Mouse (Mus musculus) MEL (cell line): ENCODE data around the gene Osbpl8. TPM values are rescaled to one million over a fixed set of nuclear protein-coding genes. Genes with fewer than 3 reads are reported as not detected.

ENCODE experiments used
- DNase-seq: peaks from one replicate; pipeline ENCODE4 v3.0.0; 2011; ENCODE audit warnings: low read depth, low spot score
- H3K27ac ChIP-seq: 2 replicates; pipeline ENCODE4 v1.5.1; 2012; ENCODE audit warnings: low read depth, mild to moderate bottlenecking, control low read depth, low read length, moderate library complexity; ENCODE audit not compliant: control insufficient read depth
- H3K27me3 ChIP-seq, 2 experiments: fragments of 150-350 bp in 1 of 2; sonication (generic) in 1 of 2; 2 replicates each; pipeline ENCODE4 v1.6.1; 2012; ENCODE audit warnings: low read length in 2 of 2, mild to moderate bottlenecking in 2 of 2, improper control_type of control experiment in 1 of 2, moderate library complexity in 1 of 2; ENCODE audit not compliant: insufficient read depth in 2 of 2, control insufficient read depth in 1 of 2
- H3K36me3 ChIP-seq, 2 experiments: 2 replicates each; pipeline ENCODE4 v1.6.1; 2012 to 2014; ENCODE audit warnings: low read length in 2 of 2, improper control_type of control experiment in 1 of 2, inconsistent platforms in 1 of 2, mild to moderate bottlenecking in 1 of 2; ENCODE audit not compliant: insufficient read depth in 2 of 2, control insufficient read depth in 1 of 2
- H3K4me1 ChIP-seq, 2 experiments: fragments of 150-350 bp in 1 of 2; sonication (generic) in 1 of 2; 2 replicates each; pipeline ENCODE4 v1.6.1; 2012; ENCODE audit warnings: low read length in 2 of 2, improper control_type of control experiment in 1 of 2, mild to moderate bottlenecking in 1 of 2; ENCODE audit not compliant: insufficient read depth in 2 of 2, control insufficient read depth in 1 of 2
- H3K4me3 ChIP-seq, 2 experiments: fragments of 150-350 bp in 1 of 2; sonication (generic) in 1 of 2; 2 replicates each; pipeline ENCODE4 v1.5.1; 2012; ENCODE audit warnings: low read depth in 2 of 2, low read length in 2 of 2, mild to moderate bottlenecking in 2 of 2, moderate library complexity in 2 of 2, control low read depth in 1 of 2, improper control_type of control experiment in 1 of 2; ENCODE audit not compliant: control insufficient read depth in 1 of 2, insufficient read depth in 1 of 2
- H3K79me2 ChIP-seq: 2 replicates; pipeline ENCODE4 v1.6.1; 2012; ENCODE audit warnings: mild to moderate bottlenecking, low read length, moderate library complexity; ENCODE audit not compliant: control insufficient read depth, poor library complexity, insufficient read depth
- H3K9ac ChIP-seq: 2 replicates; pipeline ENCODE4 v1.6.1; 2012; ENCODE audit warnings: low read depth, mild to moderate bottlenecking, control low read depth, low read length, moderate library complexity; ENCODE audit not compliant: control insufficient read depth, poor library complexity, severe bottlenecking
- H3K9me3 ChIP-seq: fragments of 150-350 bp; sonication (generic); replicated peaks from 2 replicates; pipeline ENCODE4 v1.6.1; 2012; ENCODE audit warnings: mild to moderate bottlenecking, low read length, improper control_type of control experiment, moderate library complexity; ENCODE audit not compliant: insufficient read depth
- BHLHE40 ChIP-seq: IDR thresholded peaks from 2 replicates; pipeline ENCODE4 v1.6.1; 2012; ENCODE audit warnings: low read depth, mild to moderate bottlenecking, inconsistent platforms, low read length, improper control_type of control experiment, borderline replicate concordance
- ELF1 ChIP-seq: IDR thresholded peaks from 2 replicates; pipeline ENCODE4 v1.6.1; 2014; ENCODE audit warnings: low read depth, mild to moderate bottlenecking, inconsistent platforms, low read length, improper control_type of control experiment, moderate library complexity
- ETS1 ChIP-seq: IDR thresholded peaks from 2 replicates; pipeline ENCODE4 v1.6.1; 2012; ENCODE audit warnings: low read depth, mild to moderate bottlenecking, inconsistent platforms, low read length, improper control_type of control experiment, moderate library complexity
- GABPA ChIP-seq: IDR thresholded peaks from 2 replicates; pipeline ENCODE4 v1.6.1; 2012; ENCODE audit warnings: low read depth, mild to moderate bottlenecking, inconsistent platforms, low read length, improper control_type of control experiment, moderate library complexity
- HCFC1 ChIP-seq: IDR thresholded peaks from 2 replicates; pipeline ENCODE4 v1.6.1; 2012; ENCODE audit warnings: low read depth, mild to moderate bottlenecking, inconsistent platforms, low read length, improper control_type of control experiment, moderate library complexity
- KAT2A ChIP-seq: conservative IDR thresholded peaks from 2 replicates; pipeline ENCODE4 v1.6.1; 2012; ENCODE audit warnings: low read depth, low read length, improper control_type of control experiment, inconsistent platforms
- MAFK ChIP-seq: IDR thresholded peaks from 2 replicates; pipeline ENCODE4 v1.6.1; 2011; ENCODE audit warnings: low read depth, mild to moderate bottlenecking, low read length, improper control_type of control experiment, borderline replicate concordance
- MAX ChIP-seq: IDR thresholded peaks from 2 replicates; pipeline ENCODE4 v1.6.1; 2011; ENCODE audit warnings: low read length, improper control_type of control experiment
- MAZ ChIP-seq: IDR thresholded peaks from 2 replicates; pipeline ENCODE4 v1.6.1; 2012; ENCODE audit warnings: low read depth, mild to moderate bottlenecking, inconsistent platforms, low read length, improper control_type of control experiment
- MXI1 ChIP-seq: IDR thresholded peaks from 2 replicates; pipeline ENCODE4 v1.6.1; 2011; ENCODE audit warnings: mild to moderate bottlenecking, low read depth, low read length, improper control_type of control experiment
- MYC ChIP-seq: IDR thresholded peaks from 2 replicates; pipeline ENCODE4 v1.6.1; 2011; ENCODE audit warnings: low read depth, mild to moderate bottlenecking, low read length, improper control_type of control experiment, moderate library complexity
- NELFE ChIP-seq: IDR thresholded peaks from 2 replicates; pipeline ENCODE4 v1.6.1; 2011; ENCODE audit warnings: low read depth, low read length, improper control_type of control experiment
- NRF1 ChIP-seq: IDR thresholded peaks from 2 replicates; pipeline ENCODE4 v1.6.1; 2014; ENCODE audit warnings: low read depth, mild to moderate bottlenecking, inconsistent platforms, low read length, improper control_type of control experiment, moderate library complexity; ENCODE audit not compliant: poor library complexity, insufficient read depth, severe bottlenecking
- POLR2A ChIP-seq, 2 experiments: IDR thresholded peaks; 2 replicates each; pipeline ENCODE4 v1.6.1; 2011 to 2012; ENCODE audit warnings: low read length in 2 of 2, mild to moderate bottlenecking in 2 of 2, control low read depth in 1 of 2, improper control_type of control experiment in 1 of 2, low read depth in 1 of 2, moderate library complexity in 1 of 2; ENCODE audit not compliant: control insufficient read depth in 1 of 2, insufficient read depth in 1 of 2, poor library complexity in 1 of 2
- POLR2AphosphoS2 ChIP-seq: IDR thresholded peaks from 2 replicates; pipeline ENCODE4 v1.6.1; 2011; ENCODE audit warnings: low read length, improper control_type of control experiment
- POLR2AphosphoS5 ChIP-seq: IDR thresholded peaks from 2 replicates; pipeline ENCODE4 v1.6.1; 2012; ENCODE audit warnings: low read depth, borderline replicate concordance, mild to moderate bottlenecking, inconsistent platforms, low read length, moderate library complexity, mixed read lengths
- RCOR1 ChIP-seq: IDR thresholded peaks from 2 replicates; pipeline ENCODE4 v1.6.1; 2012; ENCODE audit warnings: low read depth, mild to moderate bottlenecking, inconsistent platforms, low read length, improper control_type of control experiment
- SIN3A ChIP-seq: IDR thresholded peaks from 2 replicates; pipeline ENCODE4 v1.6.1; 2012; ENCODE audit warnings: low read length, improper control_type of control experiment, inconsistent platforms
- TAL1 ChIP-seq: IDR thresholded peaks from 2 replicates; pipeline ENCODE4 v1.6.1; 2012; ENCODE audit warnings: mild to moderate bottlenecking, inconsistent platforms, low read length, moderate library complexity, mixed read lengths
- TCF12 ChIP-seq: IDR thresholded peaks from 2 replicates; pipeline ENCODE4 v1.6.1; 2014; ENCODE audit warnings: low read depth, mild to moderate bottlenecking, inconsistent platforms, low read length, improper control_type of control experiment, moderate library complexity
- UBTF ChIP-seq: IDR thresholded peaks from 2 replicates; pipeline ENCODE4 v1.6.1; 2012; ENCODE audit warnings: low read depth, mild to moderate bottlenecking, inconsistent platforms, low read length, improper control_type of control experiment, moderate library complexity, borderline replicate concordance; ENCODE audit not compliant: insufficient read depth
- USF1 ChIP-seq: IDR thresholded peaks from 2 replicates; pipeline ENCODE4 v1.6.1; 2014; ENCODE audit warnings: low read depth, mild to moderate bottlenecking, inconsistent platforms, low read length, improper control_type of control experiment, moderate library complexity
- USF2 ChIP-seq, 2 experiments: IDR thresholded peaks; 2 replicates each; pipeline ENCODE4 v1.6.1; 2011 to 2012; ENCODE audit warnings: improper control_type of control experiment in 2 of 2, low read length in 2 of 2, borderline replicate concordance in 1 of 2, inconsistent platforms in 1 of 2, low read depth in 1 of 2, mild to moderate bottlenecking in 1 of 2; ENCODE audit not compliant: insufficient read depth in 1 of 2
- ZMIZ1 ChIP-seq: IDR thresholded peaks from 2 replicates; pipeline ENCODE4 v1.6.1; 2012; ENCODE audit warnings: low read depth, mild to moderate bottlenecking, inconsistent platforms, low read length, improper control_type of control experiment, moderate library complexity
- ZNF384 ChIP-seq: IDR thresholded peaks from 2 replicates; pipeline ENCODE4 v1.6.1; 2012; ENCODE audit warnings: low read depth, mild to moderate bottlenecking, inconsistent platforms, low read length, improper control_type of control experiment
- polyA plus RNA-seq, 2 experiments: library from polyadenylated mRNA; stranded (reverse) in 1 of 2; unstranded in 1 of 2; fragments of >175 nt in 1 of 2; fragments of >200 nt in 1 of 2; gene quantifications; 2 replicates each; pipeline versions ENCODE4 v1.2.1 to v1.2.4; 2012; ENCODE audit warnings: low replicate concordance in 2 of 2, low read depth in 1 of 2; ENCODE audit not compliant: insufficient read length in 2 of 2, insufficient read depth in 1 of 2, missing spikeins in 1 of 2
- total RNA-seq: library from RNA; depleted of rRNA; stranded (reverse); fragments of 300-350 nt; gene quantifications from 2 replicates; pipeline ENCODE4 v1.2.3, GENCODE M21; 2012; rRNA removed

The Osbpl8 gene
- total RNA-seq (44.8 and 65.7 TPM in 2 replicates), polyA plus RNA-seq (10 to 100 TPM; 26.2 to 33.4 TPM)

- Histone ChIP-seq H3K79me2 (peaks cover 42% of the 10 kb centered on the region), H3K27me3 (no peaks in the 10 kb centered on the region), H3K36me3 (peaks cover 0 to 38% of the 10 kb centered on the region in 2 experiments; a peak in 3 of 4 replicates), H3K9me3 (no peaks in the 10 kb centered on the region), H3K4me3 (peak within 1 kb of the TSS; percentile 86 to 91), H3K9ac (peak within 1 kb of the TSS; percentile 92), H3K4me1 (peaks cover 19 to 31% of the 10 kb centered on the region in 2 experiments), H3K27ac (peak within 1 kb of the TSS; percentile 83)
- TF ChIP-seq TAL1 (no peak), BHLHE40 (peak; percentile 39; the same call in 1 of the 2 replicates), NELFE (peak; percentile 77), POLR2A (IDR thresholded peaks at IDR 0.05; ENCODE audit: control insufficient read depth in 1 of 2, insufficient read depth in 1 of 2, low read depth in 1 of 2, low read length in 2 of 2, poor library complexity in 1 of 2) (peak; percentile 69 to 78; a peak in 3 of 4 replicates), HCFC1 (peak; percentile 85), ETS1 (peak; percentile 66), MAFK (no peak), MAZ (peak; percentile 84; the same call in 1 of the 2 replicates), KAT2A (no peak; the same call in 1 of the 2 replicates), POLR2AphosphoS5 (no peak; the same call in 1 of the 2 replicates), RCOR1 (no peak), MYC (no peak), ZMIZ1 (peak; percentile 75), TCF12 (peak; percentile 63), ELF1 (peak; percentile 73), MAX (peak; percentile 93), ZNF384 (no peak), GABPA (no peak), POLR2AphosphoS2 (peak; percentile 57; the same call in 1 of the 2 replicates), MXI1 (peak; percentile 92), UBTF (0 out of 2 replicates have a peak, but pooled peaks have one; percentile 52), USF2 (IDR thresholded peaks at IDR 0.05; ENCODE audit: borderline replicate concordance in 1 of 2, insufficient read depth in 1 of 2, low read depth in 1 of 2, low read length in 2 of 2) (peak; percentile 63 to 94; a peak in 3 of 4 replicates), USF1 (peak; percentile 100), NRF1 (peak; percentile 47; the same call in 1 of the 2 replicates), SIN3A (peak; percentile 90)
- DNase-seq: peak; percentile 97
Measured at GRCm38 (mm10) chr10:111164304-111165218, at the start of gene Osbpl8. Gene Osbpl8, plus strand, starts transcription at chr10:111164752.
